Comparison of ENCODE assay signal across 9 mouse cellular contexts in genomic region chr14:25481667-25482331, GRCm38 (mm10). TPM values are rescaled to one million over a fixed set of nuclear protein-coding genes. Genes with fewer than 3 reads are reported as not detected.
A peak's percentile ranks its signal among the peaks of the same experiment; 100 is the strongest.
DNase-seq lines count a peak whose midpoint lies in the region; ATAC-seq and TF ChIP-seq lines count a peak whose summit lies in the region.
"Had no signal": no experiment of that assay in that cellular context is flagged by ENCODE, and none has a peak within 500 bp of the region (broad histone marks: within the 10 kb centered on the region; RNA-seq: fewer than 3 reads in every experiment).

No protein-coding gene starts in this region.

- no peaks in the 10 kb centered on the region for H3K9me3 ChIP-seq in intestine, embryonic 16.5 days (ENCODE audit: control insufficient read depth, low read length)

- TF ChIP-seq CTCF in liver, adult 2 months (IDR thresholded peaks at IDR 0.05; ENCODE audit: low read depth, low read length) = no peak
- TF ChIP-seq CTCF in small intestine, adult 2 months (IDR thresholded peaks at IDR 0.05; ENCODE audit: extremely low read depth, insufficient read length, insufficient replicate concordance, low read depth, low read length) = no peak

- ATAC-seq in intestine, embryonic 16.5 days = no peak
- no peak for ATAC-seq in granulocyte monocyte progenitor cell, adult 5-6 weeks (replicated peaks; ENCODE audit: poor library complexity, severe bottlenecking)

- peaks cover 71% of the 10 kb centered on the region for H3K79me2 ChIP-seq in liver, adult 2 months (ENCODE audit: control insufficient read depth, insufficient read depth, low read length)

- H3K4me2 ChIP-seq in intestine, embryonic 16.5 days (ENCODE audit: low read depth, low read length) = peak overlapping the region; percentile 39

- H3K4me1 ChIP-seq in liver, adult 2 months (ENCODE audit: control insufficient read depth, insufficient read depth, low read length) = peaks cover 68% of the 10 kb centered on the region
- H3K4me1 ChIP-seq in intestine, embryonic 16.5 days (ENCODE audit: control insufficient read depth, insufficient read depth, low read length) = peaks cover 71% of the 10 kb centered on the region
- H3K4me1 ChIP-seq in small intestine, adult 2 months (ENCODE audit: control insufficient read depth, insufficient read depth, insufficient read length, low read length) = peaks cover 56% of the 10 kb centered on the region

- no peak for TF ChIP-seq POLR2A in liver, adult 2 months (IDR thresholded peaks at IDR 0.05; ENCODE audit: extremely low read depth, insufficient read depth, low read length)
- no peak for TF ChIP-seq POLR2A in small intestine, adult 2 months (IDR thresholded peaks at IDR 0.05; ENCODE audit: low read depth, low read length)

- H3K27ac ChIP-seq in liver, adult 2 months (replicated peaks; ENCODE audit: insufficient read depth, low read depth, low read length) = peak overlapping the region; percentile 90
- peak overlapping the region; percentile 96 for H3K27ac ChIP-seq in intestine, embryonic 16.5 days (ENCODE audit: low read length)
- H3K27ac ChIP-seq in small intestine, adult 2 months (ENCODE audit: insufficient read depth, low read depth, low read length) = peak overlapping the region; percentile 90

- DNase-seq in cerebellum, adult 9-10 months = peak; percentile 52
- no peak for DNase-seq in cerebellum, postnatal 36 days
- no peak for DNase-seq in liver, adult 2 months (ENCODE audit: extremely low read depth, low read depth, low spot score)
- no peak for DNase-seq in liver
- DNase-seq in right cerebral cortex, postnatal 10 days (ENCODE audit: low spot score in 2 of 2) = no peak
- DNase-seq: right cerebral cortex, postnatal 4 days had no signal

- no peaks in the 10 kb centered on the region for H3K27me3 ChIP-seq in liver, adult 2 months (ENCODE audit: control insufficient read depth, insufficient read depth, low read length)
- H3K27me3 ChIP-seq in intestine, embryonic 16.5 days (replicated peaks; ENCODE audit: control insufficient read depth, insufficient read depth, low read length) = no peaks in the 10 kb centered on the region
- H3K27me3 ChIP-seq in small intestine, adult 2 months (ENCODE audit: control insufficient read depth, insufficient read depth, low read length) = no peaks in the 10 kb centered on the region

- 46% methylated on average over 11 of the region's 11 CpGs for WGBS in liver, adult 2 months
- 74% methylated on average over 11 of the region's 11 CpGs for WGBS in intestine, embryonic 16.5 days
- WGBS in small intestine, adult 2 months = 44% methylated on average over 11 of the region's 11 CpGs

- no peaks in the 10 kb centered on the region for H3K36me3 ChIP-seq in liver, adult 2 months (ENCODE audit: control insufficient read depth, insufficient read depth, low read length)
- no peaks in the 10 kb centered on the region for H3K36me3 ChIP-seq in intestine, embryonic 16.5 days (ENCODE audit: control insufficient read depth, insufficient read depth, low read length)
- H3K36me3 ChIP-seq in small intestine, adult 2 months (ENCODE audit: control insufficient read depth, insufficient read depth, low read length) = no peaks in the 10 kb centered on the region

- H3K9ac ChIP-seq in liver, adult 2 months (ENCODE audit: low read depth, low read length) = peak overlapping the region; percentile 53
- H3K9ac ChIP-seq in intestine, embryonic 16.5 days (ENCODE audit: low read depth, low read length) = peak overlapping the region; percentile 61

- no peak overlapping the region for H3K4me3 ChIP-seq in liver, adult 2 months (ENCODE audit: insufficient read depth, low read depth, low read length)
- H3K4me3 ChIP-seq in intestine, embryonic 16.5 days (ENCODE audit: low read length) = peak overlapping the region; percentile 4; the same call in 1 of the 2 replicates
- H3K4me3 ChIP-seq in small intestine, adult 2 months (ENCODE audit: low read depth, low read length) = peak overlapping the region; percentile 8; the same call in 1 of the 2 replicates

RNA-seq across cellular contexts. Expression of gene Zmiz1, which starts 22.8 kb away (rescaled TPM):
- 5.3 and 10.1 TPM in 2 replicates for total RNA-seq in liver, adult 2 months (2014; rRNA removed)
- 10.2 and 11.0 TPM in 2 replicates for polyA plus RNA-seq in liver, adult 2 months (2012; rRNA removed)
- 21.2 and 22.3 TPM in 2 replicates for polyA plus RNA-seq in intestine, embryonic 16.5 days (2015; fragmentation: Nextera tagmentation; extraction: Ambion mirVana)
- polyA plus RNA-seq in small intestine, adult 2 months (2012; rRNA removed) = 35.0 and 91.5 TPM in 2 replicates
- 93.2 and 97.4 TPM in 2 replicates for total RNA-seq in granulocyte monocyte progenitor cell, adult 5-6 weeks (2014; fragmentation: Nextera tagmentation)
- total RNA-seq in granulocyte monocyte progenitor cell, adult 5-6 weeks (2017) = 6.9 and 8.9 TPM in 2 replicates
